Mouse (Mus musculus): ENCODE data around the gene Plcb3. TPM values are rescaled to one million over a fixed set of nuclear protein-coding genes. Genes with fewer than 3 reads are reported as not detected.

The Plcb3 gene
- total RNA-seq, 2 experiments from 2014 or later: 13.8 to 14.2 TPM

Small RNA genes lying within 50 kb of the gene (microRNA-seq; reads per million reads assigned to microRNA genes)
- gene Mir6990: 5.1 to 7.5 reads per million in 2 experiments

Other genes starting within 250 kb of the Plcb3 start
- 10 to 100 TPM; 34.6 to 36.0 TPM for gene Rps6ka4, start 135.8 kb downstream of the Plcb3 start, total RNA-seq (2021)
- 1 to 10 TPM; 10.0 TPM for gene Ccdc88b, start 118.3 kb downstream of the Plcb3 start, total RNA-seq (2021)
- 10 to 100 TPM; 46.5 to 48.1 TPM for gene Trmt112, start 66.8 kb downstream of the Plcb3 start, total RNA-seq (2021)
- gene Prdx5, start 66.4 kb downstream of the Plcb3 start, total RNA-seq (2021): 100 to 1,000 TPM; 368 to 411 TPM
- 10 to 100 TPM; 57.0 to 59.8 TPM for gene Esrra, start 54.7 kb downstream of the Plcb3 start, total RNA-seq (2021)
- gene Catsperz, start 51.1 kb downstream of the Plcb3 start, total RNA-seq (2021): 10 to 100 TPM; 12.2 to 13.7 TPM
- gene Kcnk4, start 42.0 kb downstream of the Plcb3 start, total RNA-seq (2021): 10 to 100 TPM; 19.8 to 21.7 TPM
- gene Bad, start 34.6 kb downstream of the Plcb3 start, total RNA-seq (2021): 10 to 100 TPM; 36.4 to 40.3 TPM
- 100 to 1,000 TPM in 1 of 2 experiments, 10 to 100 TPM in 1; 96.0 to 104 TPM for gene Gpr137, start 34.0 kb downstream of the Plcb3 start, total RNA-seq (2021)
- 10 to 100 TPM; 63.1 to 69.8 TPM for gene Ppp1r14b, start 1.5 kb downstream of the Plcb3 start, total RNA-seq (2021)
- gene Fkbp2, start 4.0 kb upstream of the Plcb3 start, total RNA-seq (2021): 100 to 1,000 TPM in 1 of 2 experiments, 10 to 100 TPM in 1; 86.0 to 101 TPM
- 10 to 100 TPM; 81.5 to 82.6 TPM for gene Vegfb, start 11.2 kb upstream of the Plcb3 start, total RNA-seq (2021)
- 10 to 100 TPM; 21.9 to 22.9 TPM for gene Dnajc4, start 16.1 kb upstream of the Plcb3 start, total RNA-seq (2021)
- 10 to 100 TPM; 13.8 to 14.3 TPM for gene Nudt22, start 19.6 kb upstream of the Plcb3 start, total RNA-seq (2021)
- 10 to 100 TPM; 13.1 to 17.8 TPM for gene Trpt1, start 19.7 kb upstream of the Plcb3 start, total RNA-seq (2021)
- gene Fermt3, start 43.0 kb upstream of the Plcb3 start, total RNA-seq (2021): 1 to 10 TPM; 3.9 to 5.0 TPM
- gene Stip1, start 63.5 kb upstream of the Plcb3 start, total RNA-seq (2021): 100 to 1,000 TPM; 216 to 229 TPM
- gene Macrod1, start 80.3 kb upstream of the Plcb3 start, total RNA-seq (2021): 10 to 100 TPM; 20.4 to 22.2 TPM
- gene Flrt1, start 129.3 kb upstream of the Plcb3 start, total RNA-seq (2021): 10 to 100 TPM; 18.4 to 18.6 TPM
- 100 to 1,000 TPM; 282 to 286 TPM for gene Otub1, start 229.8 kb upstream of the Plcb3 start, total RNA-seq (2021)
- 1,000 to 10,000 TPM; 1,005 to 1,018 TPM for gene Cox8a, start 241.1 kb upstream of the Plcb3 start, total RNA-seq (2021)